20 mouse cellular contexts compared by ENCODE assay signal in genomic region chr6:52539911-52540310, GRCm38 (mm10).
"Had no signal": no experiment of that assay in that cellular context is flagged by ENCODE, and none has a peak within 500 bp of the region (broad histone marks: within the 10 kb centered on the region; RNA-seq: fewer than 3 reads in every experiment).

No protein-coding gene starts in this region.

- H3K9me3 ChIP-seq: limb, embryonic 15.5 days; liver, embryonic 12.5 days; liver, embryonic 15.5 days; lung, embryonic 15.5 days; stomach, embryonic 15.5 days had no signal

- ATAC-seq: liver, embryonic 12.5 days had no signal

- H3K4me3 ChIP-seq: kidney, embryonic 15.5 days; left cerebral cortex, adult 2 months; limb, embryonic 12.5 days; limb, embryonic 15.5 days; liver, embryonic 12.5 days; liver, embryonic 15.5 days; lung, embryonic 15.5 days; megakaryocyte, embryonic 14.5 days; stomach, embryonic 15.5 days had no signal

- H3K27me3 ChIP-seq: kidney, embryonic 15.5 days; limb, embryonic 12.5 days; liver, embryonic 12.5 days; liver, embryonic 15.5 days; lung, embryonic 15.5 days; megakaryocyte, embryonic 14.5 days; stomach, embryonic 15.5 days had no signal

- H3K4me2 ChIP-seq: kidney, embryonic 15.5 days; limb, embryonic 12.5 days; limb, embryonic 15.5 days; liver, embryonic 12.5 days; liver, embryonic 15.5 days; lung, embryonic 15.5 days; midbrain, embryonic 11.5 days; stomach, embryonic 15.5 days had no signal

- H3K27ac ChIP-seq: kidney, embryonic 15.5 days; left cerebral cortex, adult 2 months; limb, embryonic 15.5 days; liver, embryonic 12.5 days; liver, embryonic 15.5 days; lung, embryonic 15.5 days; stomach, embryonic 15.5 days had no signal

- H3K9ac ChIP-seq: kidney, embryonic 15.5 days; limb, embryonic 12.5 days; limb, embryonic 15.5 days; liver, embryonic 12.5 days; liver, embryonic 15.5 days; lung, embryonic 15.5 days; stomach, embryonic 15.5 days had no signal

- DNase-seq: kidney, postnatal 10 days; kidney, postnatal 36 days; layer of hippocampus, postnatal 36 days; lung, adult 18-20 months; lung, postnatal 10 days; lung, postnatal 36 days; midbrain, embryonic 14.5 days; right cerebral cortex, postnatal 14 days; spleen, adult 18-20 months; thymus, postnatal 25 days had no signal

- H3K4me1 ChIP-seq: liver, embryonic 12.5 days; liver, embryonic 15.5 days; lung, embryonic 15.5 days; stomach, embryonic 15.5 days had no signal
